Mouse (Mus musculus) gastrocnemius, adult 8-10 months (tissue): ENCODE results near the gene Ercc6l2. TPM values are rescaled to one million over a fixed set of nuclear protein-coding genes. Genes with fewer than 3 reads are reported as not detected.
A peak's percentile ranks its signal among the peaks of the same experiment; 100 is the strongest.

ENCODE experiments used
- DNase-seq, 2 experiments: peaks; one replicate each; pipeline ENCODE4 v3.0.0; 2022; ENCODE audit warnings: low spot score in 2 of 2
- total RNA-seq, 4 experiments: library from RNA; stranded (reverse); gene quantifications; 2 replicates each; pipeline ENCODE4 v1.2.4; 2022

Gene Ercc6l2
- 10 to 100 TPM; 14.1 to 27.2 (median 19.1) TPM for total RNA-seq

DNA sequence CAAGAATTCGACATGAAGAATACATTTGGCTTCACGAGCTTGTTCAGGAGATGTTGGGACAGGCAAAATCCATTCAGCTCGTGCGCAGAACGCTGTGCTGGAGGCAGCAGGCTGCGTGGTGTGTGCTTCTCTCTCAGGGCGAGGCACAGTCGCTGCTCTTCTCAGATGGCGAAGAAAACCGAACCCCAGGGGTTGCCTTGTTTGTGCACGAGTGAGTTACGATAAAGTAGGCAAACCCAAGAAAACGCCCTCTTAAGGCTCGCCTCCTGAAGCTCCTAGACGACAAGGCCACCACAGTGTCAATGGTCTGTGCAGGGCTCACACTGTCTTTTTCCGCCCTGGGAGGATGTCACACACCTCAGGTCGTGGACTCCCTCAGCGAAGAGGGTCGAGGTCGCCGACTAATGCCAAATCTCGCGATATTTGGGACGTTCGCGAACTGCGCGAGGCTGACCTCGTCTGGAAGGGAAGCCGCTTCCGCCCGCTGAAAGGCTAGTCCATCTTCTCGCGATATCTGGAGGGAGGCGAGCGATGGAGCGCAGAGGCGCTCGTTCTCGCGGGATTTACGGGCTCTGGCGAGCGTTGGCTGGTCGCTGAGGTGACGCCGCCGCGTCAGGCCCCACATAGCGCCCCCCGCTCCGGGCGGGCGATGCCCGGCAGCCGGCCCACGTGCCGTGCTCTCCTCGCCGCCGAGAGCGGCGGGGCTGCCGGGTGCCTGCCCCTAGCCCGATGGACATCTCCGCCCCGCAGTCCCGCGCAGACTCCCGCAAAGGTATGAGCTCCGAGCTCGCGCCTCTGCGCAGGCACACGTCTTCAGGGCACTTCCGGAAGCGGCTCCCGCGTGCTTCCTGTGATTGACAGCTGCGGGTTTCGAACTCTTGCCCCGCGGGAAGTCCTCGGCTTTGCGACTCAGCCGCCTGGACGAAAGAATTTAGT lies at the start of gene Ercc6l2:
TSS of gene Ercc6l2 (plus strand) at position 495 of the 936 bp plus-strand sequence.
- peak; percentile 96 to 97 for DNase-seq

DNA sequence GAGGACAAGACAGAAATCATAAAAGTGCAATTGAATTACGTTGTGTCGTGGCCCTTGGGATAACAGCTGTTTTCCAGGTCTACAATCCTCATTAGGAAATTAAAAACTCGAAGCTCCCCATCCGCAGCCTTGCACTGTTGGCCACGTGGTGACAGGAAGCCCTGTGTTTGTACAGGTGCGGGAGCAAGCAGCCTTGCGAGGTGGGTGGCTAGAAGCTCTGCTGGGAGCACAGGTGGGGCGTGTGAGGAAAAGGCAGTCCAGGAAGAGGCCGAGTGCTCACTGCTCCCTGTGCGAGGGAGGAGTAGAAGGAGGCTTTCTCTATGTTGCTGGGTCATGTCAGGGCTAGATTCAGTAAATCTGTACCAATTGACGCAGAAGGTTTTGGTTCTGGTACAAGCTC lies 49.0 kb upstream of the Ercc6l2 start:
- DNase-seq, result no peak

GRCm38 (mm10) chr13:63771009-63771408 lies 44.0 kb upstream of the Ercc6l2 start:
- no peak for DNase-seq

- no peak for DNase-seq
These were observed 36.1 kb upstream of the Ercc6l2 start for GRCm38 (mm10) chr13:63778925-63779324.

DNA sequence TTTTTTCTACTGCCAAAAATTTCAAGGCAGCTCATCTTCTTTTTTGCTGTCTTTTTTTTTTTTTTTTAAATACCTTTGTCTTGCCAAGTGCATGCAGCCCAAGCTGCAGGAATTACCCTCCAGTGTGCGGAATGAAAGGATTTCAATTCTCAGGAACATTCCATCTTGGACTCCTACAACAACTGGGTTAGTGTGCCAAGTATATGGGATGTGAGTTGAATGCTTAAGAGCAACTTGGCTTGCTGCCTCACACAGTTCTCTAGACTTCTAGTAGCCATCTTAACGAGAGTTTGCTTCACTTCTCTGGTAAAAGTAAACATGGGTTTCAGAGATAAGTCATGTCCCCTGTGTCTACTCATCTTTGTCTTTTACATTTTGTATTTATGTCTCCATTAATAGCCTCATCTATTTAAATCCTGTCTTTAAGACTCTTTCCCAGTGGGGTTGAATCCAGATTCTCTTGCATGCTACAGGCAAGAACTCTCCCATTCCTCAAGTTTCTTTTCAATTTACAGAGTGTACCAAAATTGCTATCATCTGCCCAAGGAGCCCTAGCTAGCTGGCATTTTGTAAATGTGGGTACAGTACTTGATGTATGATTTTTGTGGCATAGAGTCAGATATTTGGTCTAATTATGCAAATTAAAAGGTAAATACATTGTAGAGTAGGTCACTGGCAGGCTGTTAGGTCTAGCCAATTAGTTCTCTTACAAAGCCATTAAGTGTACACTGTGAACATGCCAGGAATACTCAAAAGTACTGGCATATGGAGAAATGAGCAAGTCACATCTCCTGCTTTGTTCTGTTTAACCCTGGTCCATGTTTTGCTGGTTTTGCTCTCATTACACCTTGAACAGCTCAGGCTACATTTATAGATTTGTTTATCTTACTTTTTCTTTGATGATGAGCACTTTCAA lies 35.4 kb upstream of the Ercc6l2 start:
- no peak for DNase-seq

DNA sequence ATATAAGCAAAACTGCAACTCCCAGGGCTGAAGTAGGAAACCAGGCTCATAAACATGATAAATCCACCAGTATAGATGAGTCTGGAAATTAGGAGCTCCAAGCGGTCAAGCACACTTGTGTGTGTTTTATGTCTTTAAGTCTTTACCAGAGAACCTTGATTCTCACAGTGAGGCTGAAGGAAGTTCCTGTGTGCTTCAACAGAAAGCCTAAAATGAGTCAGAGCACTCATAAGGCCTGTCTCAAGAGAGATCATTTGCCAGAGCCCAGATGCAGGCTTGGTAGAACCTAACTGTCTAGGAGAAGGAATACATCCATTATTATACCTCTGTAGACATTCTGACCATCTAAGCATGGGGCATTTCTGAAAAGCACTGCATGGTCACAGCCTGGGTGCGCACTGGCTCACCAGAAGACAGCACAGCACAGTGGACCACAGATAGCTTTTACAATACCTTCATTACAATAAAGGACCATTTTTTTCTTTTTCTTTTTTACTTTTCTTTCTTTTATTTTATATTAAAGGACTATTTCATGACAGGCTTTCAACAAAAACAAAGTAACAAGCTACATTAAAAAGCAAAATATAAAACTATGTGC lies 22.7 kb upstream of the Ercc6l2 start:
- DNase-seq, result no peak

GRCm38 (mm10) chr13:63793345-63794308 lies 21.4 kb upstream of the Ercc6l2 start:
- DNase-seq, result no peak

- no peak for DNase-seq
These were observed 16.4 kb upstream of the Ercc6l2 start for GRCm38 (mm10) chr13:63798677-63799076.

- DNase-seq, result no peak
These were observed 15.1 kb upstream of the Ercc6l2 start for GRCm38 (mm10) chr13:63799940-63800339.

DNA sequence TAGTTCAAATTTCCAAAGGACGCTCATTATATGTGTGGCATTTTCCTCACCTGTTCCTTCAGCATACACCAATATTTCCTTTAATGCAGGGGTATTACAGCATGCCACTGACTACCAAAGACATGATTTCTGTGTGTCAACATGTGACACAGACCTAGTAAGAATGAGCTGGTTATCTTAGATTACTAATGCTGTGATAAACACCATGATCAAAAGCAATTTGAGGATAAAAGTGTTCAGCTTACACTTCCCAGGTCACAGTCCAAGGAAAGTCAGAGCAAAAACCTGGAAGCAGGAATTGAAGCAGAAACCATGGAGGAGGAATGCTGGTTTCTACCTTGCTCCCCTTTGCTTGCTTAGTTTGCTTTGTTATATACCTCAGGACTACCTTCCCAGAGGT lies 13.8 kb upstream of the Ercc6l2 start:
- no peak for DNase-seq

- no peak for DNase-seq
These were observed 7.8 kb upstream of the Ercc6l2 start for GRCm38 (mm10) chr13:63807233-63807632.

DNA sequence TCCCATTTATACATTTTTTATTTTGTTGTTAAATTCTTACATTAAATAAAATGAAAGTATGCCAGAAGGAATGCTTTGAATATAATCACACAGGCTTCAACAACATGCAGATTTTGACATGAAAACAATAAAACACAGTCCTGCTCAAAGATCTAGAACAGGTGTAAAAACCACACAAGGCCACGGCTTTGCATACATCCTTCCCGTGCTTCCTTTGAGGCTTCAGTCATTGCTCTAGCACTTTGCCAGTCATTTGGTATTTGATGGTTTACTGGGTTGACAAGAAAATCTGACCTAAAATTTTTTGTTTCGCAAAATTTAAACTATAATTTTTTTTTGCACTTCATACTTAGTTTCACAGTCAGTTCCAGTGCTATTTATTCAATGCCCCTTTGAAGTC lies 7.1 kb upstream of the Ercc6l2 start:
- DNase-seq, result no peak

DNA sequence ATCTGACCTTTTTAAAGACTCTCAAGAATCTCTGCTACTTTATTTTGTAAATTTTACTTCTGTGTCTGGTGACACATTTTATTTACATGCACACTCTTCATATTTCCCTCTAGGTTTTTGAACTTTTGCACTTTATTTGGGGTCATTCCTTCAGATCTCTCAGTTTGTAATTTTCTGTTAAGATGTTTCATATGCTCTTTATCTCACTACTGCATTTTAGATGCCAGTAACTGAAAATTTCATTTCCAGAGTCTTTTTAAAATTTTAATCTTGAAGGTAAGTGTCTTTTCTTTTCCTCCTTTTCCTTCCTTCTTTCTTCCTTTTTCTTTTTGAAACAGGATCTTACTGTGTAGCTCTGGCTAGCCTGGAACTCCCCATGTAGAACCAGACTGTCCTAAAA lies 3.6 kb upstream of the Ercc6l2 start:
- DNase-seq, result no peak

DNA sequence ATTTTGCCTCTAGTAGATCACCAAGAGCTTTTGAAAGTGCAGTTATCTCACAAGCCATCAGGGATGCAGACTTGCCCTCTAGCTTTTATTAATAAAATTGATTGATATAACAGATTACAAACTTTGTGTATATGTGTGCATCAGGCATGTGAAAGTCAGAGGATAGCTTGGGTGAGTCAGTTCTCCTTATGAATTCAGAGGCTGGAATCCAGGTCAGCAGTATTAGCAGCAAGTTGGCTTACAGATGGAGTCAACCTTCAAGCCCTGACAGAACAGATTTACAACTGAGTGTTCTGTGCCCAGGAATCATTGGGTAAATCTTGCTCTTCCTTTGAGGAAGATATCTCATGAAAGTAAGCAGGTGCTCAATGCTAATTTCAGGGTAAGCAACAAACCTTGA lies 891 bp downstream of the Ercc6l2 start:
- no peak for DNase-seq

DNA sequence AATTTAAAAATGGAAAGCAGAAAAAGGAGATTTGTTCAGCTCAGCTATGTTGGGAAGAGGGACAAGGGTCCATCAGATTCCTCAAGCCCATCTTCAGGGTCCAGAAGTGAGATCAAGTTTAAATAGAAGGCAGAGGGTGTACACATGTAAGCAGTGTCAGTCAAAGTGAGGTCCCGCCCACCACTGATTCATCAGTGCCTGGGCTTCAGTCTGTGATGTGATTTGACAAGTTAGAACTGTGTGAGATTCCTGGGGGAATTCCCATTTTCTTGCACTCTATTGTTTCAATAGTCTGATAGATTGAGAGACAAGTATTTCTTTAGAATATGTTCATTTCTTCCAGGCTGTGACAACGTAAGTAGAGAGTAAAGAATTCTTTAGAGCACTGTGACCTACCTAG lies 30.7 kb downstream of the Ercc6l2 start:
- no peak for DNase-seq

DNA sequence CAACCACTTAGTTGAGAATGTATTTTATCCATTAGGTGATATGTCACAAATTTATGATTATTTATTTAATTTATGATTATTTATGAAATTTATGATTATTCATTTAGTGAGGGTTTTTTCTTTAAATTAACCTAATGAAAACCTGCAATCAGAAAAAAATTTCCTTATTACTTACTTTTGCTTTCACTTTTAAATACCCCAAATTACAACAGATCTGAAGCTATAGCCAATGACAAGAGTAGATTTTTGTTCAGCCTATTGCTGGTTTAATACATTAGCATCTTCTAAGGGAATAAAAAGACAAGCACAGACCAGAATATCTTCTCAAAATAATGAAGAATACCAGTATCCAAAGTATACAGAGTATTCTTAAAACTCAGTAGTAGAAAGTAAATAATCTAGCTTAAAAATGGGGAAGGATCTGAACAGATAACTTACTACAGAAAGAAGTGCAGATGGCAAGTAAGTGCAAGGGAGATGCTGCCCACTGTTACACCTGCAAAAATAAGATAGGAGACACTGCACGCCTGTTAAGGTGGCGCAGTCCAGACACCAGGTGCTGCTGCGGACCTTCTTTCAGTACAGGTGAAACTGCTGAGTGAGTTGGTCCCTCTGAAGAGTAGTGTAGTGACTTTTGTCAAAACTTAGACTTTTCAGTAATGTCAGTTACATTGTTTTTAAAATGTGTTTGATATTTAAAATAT lies 35.4 kb downstream of the Ercc6l2 start:
- DNase-seq, result no peak

DNA sequence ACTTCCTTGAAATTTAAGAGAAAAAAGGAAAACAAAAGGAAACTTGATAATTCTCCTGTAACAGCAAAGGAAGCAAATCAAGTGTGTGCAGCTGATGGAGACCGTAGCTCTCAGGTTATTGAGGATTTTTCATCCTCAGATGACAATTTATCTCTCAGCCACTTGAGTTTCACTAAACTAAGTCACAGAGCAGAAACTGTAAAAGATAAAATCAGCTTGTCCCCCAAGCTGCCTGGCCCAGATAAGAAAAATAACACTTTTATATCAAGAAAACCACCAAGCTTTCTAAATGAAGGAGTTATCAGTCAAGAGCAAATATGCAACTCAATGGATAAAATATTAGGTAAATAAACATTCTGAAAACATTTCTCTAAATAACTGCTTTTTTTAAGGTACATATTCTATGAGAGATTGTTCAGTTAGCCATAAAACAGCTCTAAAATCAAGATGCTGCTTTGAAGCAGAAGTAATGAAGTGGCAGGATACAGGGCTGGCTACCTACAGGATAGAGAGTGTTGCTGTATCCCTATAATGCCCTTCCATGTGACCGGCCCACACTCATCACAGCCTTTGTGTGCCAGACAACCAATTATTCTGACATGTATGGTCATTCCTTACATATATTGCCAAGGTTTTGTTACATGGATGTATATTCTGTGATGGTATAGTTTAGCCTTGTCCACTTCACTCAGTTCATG lies 57.7 kb downstream of the Ercc6l2 start:
- no peak for DNase-seq

DNA sequence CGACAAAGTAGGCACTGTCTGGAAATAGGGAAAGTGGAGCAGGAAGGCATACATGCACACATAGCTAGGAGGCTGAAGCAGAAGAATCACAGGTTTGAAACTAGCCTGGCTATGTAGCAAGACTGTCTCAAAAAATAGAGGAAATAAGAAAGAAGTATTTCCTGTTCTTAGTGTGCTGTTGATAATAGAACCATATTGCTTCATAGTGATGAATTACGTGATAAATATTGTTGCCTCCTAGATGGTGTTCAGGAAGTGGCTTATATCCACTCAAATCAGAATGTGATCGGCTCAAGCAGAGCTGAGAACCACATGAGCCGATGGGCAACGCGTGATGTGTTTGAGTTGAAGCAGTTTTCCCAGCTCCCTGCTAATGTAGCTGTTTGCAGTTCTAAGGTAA lies 62.1 kb downstream of the Ercc6l2 start:
- DNase-seq, result no peak

DNA sequence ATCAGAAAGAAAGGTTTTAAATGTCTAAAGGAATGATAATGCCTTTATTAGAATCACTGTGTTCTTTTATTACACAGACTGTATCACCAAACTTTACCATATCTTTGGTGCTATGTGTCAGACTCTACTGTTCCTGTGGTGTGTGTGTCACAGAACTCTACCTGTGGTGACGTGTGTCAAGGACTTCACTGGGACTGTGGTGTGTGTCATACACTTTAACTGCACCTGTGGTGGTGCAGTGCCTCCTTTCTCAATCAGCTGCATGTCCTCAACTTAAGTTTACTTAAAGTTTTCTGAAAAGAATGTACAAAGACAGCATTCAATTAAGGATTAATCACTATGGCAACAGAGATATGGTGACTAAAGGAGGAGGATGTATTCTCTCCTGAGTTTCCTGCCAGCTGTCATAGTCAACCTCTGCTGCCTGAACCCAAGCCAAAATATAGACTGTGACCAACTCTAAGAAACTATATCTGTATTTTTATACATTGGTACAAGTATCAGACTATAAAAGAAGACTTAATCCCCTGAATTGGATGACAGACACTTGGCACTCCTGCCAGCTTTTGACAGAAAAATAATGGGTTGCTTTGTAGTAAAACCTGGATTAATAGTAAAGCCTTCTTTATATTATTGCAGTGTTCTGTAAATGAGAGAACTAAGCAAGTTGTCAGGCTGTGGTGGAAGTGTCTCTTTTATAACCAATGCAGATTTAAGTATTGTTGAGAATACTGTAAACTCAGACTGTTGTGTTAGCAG lies 64.2 kb downstream of the Ercc6l2 start:
- DNase-seq, result no peak
